Mouse (Mus musculus) intestine, embryonic 14.5 days (tissue): ENCODE data around the gene Zfp280b. TPM values are rescaled to one million over a fixed set of nuclear protein-coding genes. Genes with fewer than 3 reads are reported as not detected.

ENCODE experiments used
- ATAC-seq: fragments of 200-750 bp; cut with Nextera tagmentation; replicated peaks from 2 replicates; pipeline ENCODE4 v1.8.0; 2017; ENCODE audit warnings: low read depth, moderate number of reproducible peaks, moderate TSS enrichment, moderate library complexity; ENCODE audit not compliant: low FRiP score, low TSS enrichment
- DNase-seq: peaks from one replicate; pipeline ENCODE4 v3.0.0-alpha.2; 2018; ENCODE audit warnings: low spot score
- H3K27ac ChIP-seq: fragments of 300-500 bp; sonication (generic); 2 replicates; pipeline ENCODE4 v1.5.1; 2014; ENCODE audit warnings: low read depth, mild to moderate bottlenecking, control low read depth
- H3K27me3 ChIP-seq: fragments of 300-500 bp; sonication (generic); replicated peaks from 2 replicates; pipeline ENCODE4 v1.6.1; 2014; ENCODE audit warnings: low read length, control low read depth; ENCODE audit not compliant: control insufficient read depth, insufficient read depth
- H3K36me3 ChIP-seq: fragments of 300-500 bp; sonication (generic); 2 replicates; pipeline ENCODE4 v1.6.1; 2014; ENCODE audit warnings: low read length, control low read depth; ENCODE audit not compliant: control insufficient read depth, insufficient read depth
- H3K4me1 ChIP-seq: fragments of 300-500 bp; sonication (generic); replicated peaks from 2 replicates; pipeline ENCODE4 v1.6.1; 2014; ENCODE audit warnings: low read length, control low read depth, mixed read lengths; ENCODE audit not compliant: control insufficient read depth, insufficient read depth
- H3K4me2 ChIP-seq: fragments of 300-500 bp; sonication (generic); 2 replicates; pipeline ENCODE4 v1.6.1; 2014; ENCODE audit warnings: low read length
- H3K4me3 ChIP-seq: fragments of 300-500 bp; sonication (generic); 2 replicates; pipeline ENCODE4 v1.5.1; 2014; ENCODE audit warnings: low read depth, low read length, control low read depth, mixed read lengths
- H3K9ac ChIP-seq: fragments of 300-500 bp; sonication (generic); 2 replicates; pipeline ENCODE4 v1.6.1; 2014; ENCODE audit warnings: mild to moderate bottlenecking, low read length
- H3K9me3 ChIP-seq: fragments of 300-500 bp; sonication (generic); 2 replicates; pipeline ENCODE4 v1.6.1; 2016; ENCODE audit warnings: low read length, control low read depth; ENCODE audit not compliant: control insufficient read depth
- WGBS: fragments of 180-500 bp; shearing (Covaris S2); extraction: QIAGEN DNeasy Blood & Tissue Kit; methylation state at CpG from one replicate; pipeline ENCODE4 v1.1.7; 2014; 5-methylcytosine and 5-hydroxymethylcytosine counted together
- polyA plus RNA-seq: library from polyadenylated mRNA; unstranded; fragments of >200 nt; fragmentation: Nextera tagmentation; extraction: Ambion mirVana; gene quantifications from 2 replicates; pipeline ENCODE4 v1.2.1, GENCODE M21; 2014

Zfp280b gene
- polyA plus RNA-seq, 1 experiment from 2014 or later: 25.2 TPM

DNA sequence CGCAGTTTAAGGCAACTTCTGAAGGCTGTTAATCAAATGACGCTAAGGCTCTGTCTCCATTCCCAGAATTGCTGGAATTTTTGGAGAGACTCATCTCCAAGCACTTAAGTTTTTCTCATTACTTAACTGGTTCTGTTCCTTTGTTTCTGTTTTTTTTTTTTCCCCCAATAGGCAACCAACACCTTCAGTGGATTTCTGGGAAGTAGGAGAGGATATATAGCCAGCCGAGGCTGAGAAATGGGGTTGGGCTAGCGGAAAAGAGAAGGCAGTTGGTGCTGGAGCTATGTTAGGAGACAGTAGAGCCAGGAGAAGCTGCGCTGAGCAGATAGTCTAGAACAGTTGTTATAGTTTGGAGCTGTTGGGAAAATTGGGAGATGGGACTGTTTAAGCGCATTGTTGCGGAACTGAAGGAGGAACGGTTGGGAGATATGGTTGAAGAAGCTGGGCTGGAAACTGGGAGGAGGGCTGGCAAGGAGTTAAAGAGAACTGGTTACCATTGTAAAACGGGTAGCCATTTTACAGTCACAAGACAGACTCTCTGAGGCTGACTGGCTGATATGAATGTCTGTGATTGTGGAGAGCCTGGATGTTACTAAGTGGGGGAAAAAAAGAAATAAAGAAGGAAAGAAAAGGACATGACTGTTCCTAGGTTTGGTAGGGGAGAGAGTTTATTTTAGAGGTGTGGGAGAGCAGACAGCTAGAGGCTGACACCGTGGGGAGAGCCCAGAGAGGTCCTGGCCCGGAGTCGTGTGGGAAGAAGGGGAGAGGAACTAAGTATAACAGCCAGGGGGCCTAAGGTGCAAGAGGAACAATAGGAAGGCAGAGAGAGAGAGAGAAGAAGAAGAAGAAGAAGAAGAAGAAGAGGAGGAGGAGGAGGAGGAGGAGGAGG lies 5.1 kb upstream of the Zfp280b start:
- 54% methylated on average over 12 of the region's 12 CpGs for WGBS
- Histone ChIP-seq H3K9me3 (no peaks in the 10 kb centered on the region), H3K36me3 (no peaks in the 10 kb centered on the region), H3K4me1 (peaks cover 2% of the 10 kb centered on the region; the same call in 1 of the 2 replicates), H3K27me3 (no peaks in the 10 kb centered on the region), H3K9ac (no peak overlapping the region), H3K4me3 (no peak overlapping the region), H3K27ac (peak overlapping the region; percentile 47), H3K4me2 (no peak overlapping the region)
- ATAC-seq (no peak), DNase-seq (no peak)

DNA sequence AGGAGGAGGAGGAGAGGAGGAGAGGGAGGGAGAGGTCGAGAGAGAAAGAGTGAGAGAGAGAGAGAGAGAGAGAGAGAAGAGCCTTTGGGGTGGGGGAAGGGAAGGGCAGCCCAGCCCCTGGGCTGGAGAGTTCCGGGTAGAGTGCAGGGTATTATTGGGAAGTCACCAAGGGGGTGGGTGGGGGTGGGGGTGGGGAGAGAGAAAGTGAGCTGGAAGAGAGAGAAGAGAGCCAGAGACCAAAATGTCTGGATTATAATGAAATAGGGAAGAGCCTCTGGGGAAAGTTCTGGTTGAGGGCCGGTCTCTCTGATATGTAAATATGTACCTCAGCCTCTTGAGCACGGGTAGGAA lies 4.5 kb upstream of the Zfp280b start:
- Histone ChIP-seq H3K4me2 (no peak overlapping the region), H3K4me1 (peaks cover 2% of the 10 kb centered on the region; the same call in 1 of the 2 replicates), H3K9ac (no peak overlapping the region), H3K36me3 (no peaks in the 10 kb centered on the region), H3K4me3 (no peak overlapping the region), H3K9me3 (no peaks in the 10 kb centered on the region), H3K27me3 (no peaks in the 10 kb centered on the region), H3K27ac (no peak overlapping the region)
- DNase-seq (no peak), ATAC-seq (no peak)
- 11% methylated on average over 4 of the region's 4 CpGs for WGBS

DNA sequence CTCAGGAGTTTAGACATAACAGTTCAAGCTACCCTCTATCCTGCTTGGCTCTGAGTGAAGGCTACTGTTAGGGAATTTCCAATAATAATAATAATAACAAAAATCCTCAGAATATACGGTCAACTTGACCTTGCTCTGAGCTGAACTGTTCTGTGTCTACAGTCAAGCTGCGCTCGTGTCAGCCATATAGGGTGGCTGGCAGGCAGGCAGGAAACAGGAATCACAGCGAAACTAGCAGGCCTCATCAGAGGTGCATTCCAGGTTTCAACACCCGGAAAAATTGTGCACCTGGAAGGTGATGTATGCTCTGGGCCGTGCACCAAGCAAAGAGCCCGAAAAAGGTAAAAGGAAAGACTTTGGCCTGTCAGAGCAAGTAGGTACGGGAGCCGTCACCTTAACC lies 4.1 kb upstream of the Zfp280b start:
- Histone ChIP-seq H3K27me3 (no peaks in the 10 kb centered on the region), H3K36me3 (no peaks in the 10 kb centered on the region), H3K9ac (no peak overlapping the region), H3K9me3 (no peaks in the 10 kb centered on the region), H3K4me2 (no peak overlapping the region), H3K4me3 (no peak overlapping the region), H3K4me1 (peaks cover 2% of the 10 kb centered on the region; the same call in 1 of the 2 replicates), H3K27ac (no peak overlapping the region)
- 59% methylated on average over 9 of the region's 9 CpGs for WGBS
- ATAC-seq: no peak
- no peak for DNase-seq

DNA sequence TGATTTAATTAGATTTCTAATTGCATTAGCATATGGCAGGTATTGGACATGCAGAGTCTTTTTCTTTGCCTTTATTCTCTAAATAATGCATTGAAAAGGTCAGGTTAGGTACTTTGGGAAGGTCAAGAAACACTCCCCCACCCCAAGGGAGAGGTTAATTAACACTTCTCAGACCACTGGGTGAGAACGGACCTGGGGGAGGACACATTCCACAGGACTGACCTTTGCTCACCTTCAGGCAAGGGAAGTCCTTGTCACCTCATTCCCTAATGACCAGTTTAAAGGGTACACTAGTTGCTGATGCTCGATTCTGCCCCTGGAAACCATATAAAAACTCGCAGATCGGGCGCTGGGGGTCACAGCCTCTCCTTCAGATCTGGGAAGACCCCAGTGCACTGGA lies 3.2 kb upstream of the Zfp280b start:
- ATAC-seq: no peak
- Histone ChIP-seq H3K4me2 (no peak overlapping the region), H3K27me3 (no peaks in the 10 kb centered on the region), H3K9ac (no peak overlapping the region), H3K36me3 (no peaks in the 10 kb centered on the region), H3K4me1 (peaks cover 2% of the 10 kb centered on the region; the same call in 1 of the 2 replicates), H3K4me3 (no peak overlapping the region), H3K27ac (no peak overlapping the region), H3K9me3 (no peaks in the 10 kb centered on the region)
- 80% methylated on average over 5 of the region's 5 CpGs for WGBS
- DNase-seq: no peak

DNA sequence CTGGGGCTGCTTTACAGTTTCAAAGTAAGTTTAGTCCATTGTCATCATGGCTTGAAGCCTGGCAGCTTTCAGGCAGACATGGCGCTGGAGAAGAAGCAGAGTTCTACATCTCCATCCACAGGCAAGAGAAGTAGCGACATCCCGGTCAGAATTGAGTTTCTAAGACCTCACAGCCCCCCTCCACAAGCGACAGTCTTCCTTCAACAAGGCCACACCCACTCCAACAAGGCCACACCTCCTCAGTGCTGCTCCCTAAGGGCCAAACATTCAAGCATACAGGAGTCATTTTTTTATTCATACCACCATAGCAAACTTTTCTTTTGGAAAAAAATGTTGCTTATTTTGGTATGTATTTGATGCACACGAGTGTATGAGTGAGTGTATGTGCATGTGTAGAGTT lies 2.0 kb upstream of the Zfp280b start:
- H3K4me2 ChIP-seq: no peak overlapping the region
- no peak overlapping the region for H3K27ac ChIP-seq
- DNase-seq (no peak), ATAC-seq (no peak)
- no peaks in the 10 kb centered on the region for H3K36me3 ChIP-seq
- H3K4me1 ChIP-seq: peaks cover 2% of the 10 kb centered on the region; the same call in 1 of the 2 replicates
- H3K4me3 ChIP-seq: no peak overlapping the region
- no peaks in the 10 kb centered on the region for H3K9me3 ChIP-seq
- H3K27me3 ChIP-seq: no peaks in the 10 kb centered on the region
- 69% methylated on average over 5 of the region's 5 CpGs for WGBS
- no peak overlapping the region for H3K9ac ChIP-seq

DNA sequence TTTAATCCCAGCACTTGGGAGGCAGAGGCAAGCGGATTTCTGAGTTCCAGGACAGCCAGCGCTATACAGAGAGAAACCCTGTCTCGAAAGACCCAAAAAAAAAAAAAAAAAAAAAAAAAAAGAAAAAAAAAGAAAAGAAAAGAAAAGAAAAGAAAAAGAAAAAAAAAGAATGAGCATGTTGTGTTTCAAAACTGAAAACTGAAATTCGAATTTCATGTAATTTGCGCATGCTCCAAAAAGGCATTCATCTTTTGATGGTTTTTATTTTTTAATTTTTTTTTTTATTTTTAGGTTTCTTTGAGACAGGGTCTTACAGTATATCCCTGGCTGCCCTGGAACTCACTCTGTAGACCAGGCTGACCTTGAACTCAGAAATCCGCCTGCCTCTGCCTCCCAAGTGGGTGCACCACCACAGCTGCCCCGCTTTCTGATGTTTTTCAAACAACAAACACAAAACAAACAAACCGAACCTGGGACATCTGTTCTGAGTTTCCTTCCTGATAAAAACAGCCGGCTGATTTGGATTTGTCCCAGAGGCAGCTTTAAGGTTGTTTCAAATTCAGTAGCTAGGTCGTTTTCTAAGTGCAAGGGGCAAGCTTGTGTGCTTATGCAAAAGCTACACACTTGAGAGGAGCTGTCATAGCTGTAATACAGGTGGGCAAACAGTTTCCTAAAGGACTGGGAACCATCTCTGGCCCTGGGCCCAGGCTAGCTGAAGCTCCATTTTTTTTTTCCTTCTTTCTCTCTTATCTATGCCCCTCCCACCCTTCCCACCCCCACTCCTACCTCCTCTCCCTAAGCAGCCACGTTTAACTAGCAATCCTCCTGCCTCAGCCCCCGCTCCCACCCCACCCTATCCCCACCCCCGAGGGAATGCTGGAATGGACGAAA lies 694 bp upstream of the Zfp280b start:
- no peaks in the 10 kb centered on the region for H3K9me3 ChIP-seq
- peak overlapping the region; percentile 90 for H3K4me3 ChIP-seq
- 53% methylated on average over 14 of the region's 14 CpGs for WGBS
- H3K27ac ChIP-seq: peak overlapping the region; percentile 74
- no peaks in the 10 kb centered on the region for H3K27me3 ChIP-seq
- peak; percentile 70; the same call in 1 of the 2 replicates for ATAC-seq
- H3K4me2 ChIP-seq: peak overlapping the region; percentile 83
- H3K36me3 ChIP-seq: no peaks in the 10 kb centered on the region
- peaks cover 2% of the 10 kb centered on the region; the same call in 1 of the 2 replicates for H3K4me1 ChIP-seq
- no peak for DNase-seq
- H3K9ac ChIP-seq: peak overlapping the region; percentile 94

DNA sequence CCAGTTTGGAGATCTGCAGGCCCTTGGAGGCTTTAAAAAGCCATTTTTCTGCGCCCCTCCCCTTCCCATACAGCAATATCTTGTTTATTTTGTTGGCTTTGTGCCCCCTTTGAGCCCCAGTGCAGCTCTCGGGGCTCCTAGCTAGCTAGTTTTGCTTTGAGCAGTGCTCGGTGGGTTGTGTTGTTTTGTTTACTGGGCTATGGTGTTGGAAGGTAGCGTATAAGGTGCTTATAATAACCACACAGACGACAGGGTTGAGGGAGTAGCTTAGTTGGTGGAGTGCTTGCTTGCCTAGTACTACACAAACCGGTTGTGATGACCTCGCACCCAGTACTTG lies 637 bp downstream of the Zfp280b start:
- Histone ChIP-seq H3K9me3 (no peaks in the 10 kb centered on the region), H3K9ac (peak overlapping the region; percentile 94), H3K27ac (peak overlapping the region; percentile 74), H3K4me2 (peak overlapping the region; percentile 83), H3K27me3 (no peaks in the 10 kb centered on the region), H3K36me3 (peaks cover 11% of the 10 kb centered on the region), H3K4me3 (peak overlapping the region; percentile 90), H3K4me1 (peaks cover 2% of the 10 kb centered on the region; the same call in 1 of the 2 replicates)
- ATAC-seq (no peak), DNase-seq (peak; percentile 77)
- 13% methylated on average over 7 of the region's 7 CpGs for WGBS

DNA sequence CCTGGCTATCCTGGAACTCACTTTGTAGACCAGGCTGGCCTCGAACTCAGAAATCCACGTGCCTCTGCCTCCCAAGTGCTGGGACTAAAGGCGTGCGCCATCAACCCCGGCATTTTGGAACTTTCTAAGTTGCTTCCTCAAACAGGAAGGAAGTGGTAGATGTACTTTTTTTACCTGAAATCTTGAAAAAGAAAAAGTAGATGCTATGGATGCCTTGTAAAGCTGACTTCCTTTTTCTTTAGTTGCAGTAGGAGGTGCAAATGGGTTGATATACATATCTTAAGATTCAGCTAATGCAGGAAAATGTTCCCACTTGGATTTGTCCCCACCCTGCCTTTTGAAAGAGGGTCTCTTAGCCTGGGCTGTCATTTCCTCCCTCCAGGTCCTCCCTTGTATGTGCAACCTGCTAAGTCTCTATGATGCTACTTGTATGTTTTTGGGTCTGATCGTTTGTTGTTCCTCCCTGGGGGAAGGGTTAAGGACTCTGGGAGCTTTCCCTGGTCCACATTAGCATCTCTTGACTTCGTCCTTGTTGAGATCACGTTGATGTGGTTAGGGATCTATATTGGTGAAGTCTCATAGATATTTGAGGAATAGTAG lies 1.7 kb downstream of the Zfp280b start:
- Histone ChIP-seq H3K4me2 (no peak overlapping the region), H3K9me3 (no peaks in the 10 kb centered on the region), H3K4me1 (0 out of 2 replicates have a peak, but pooled peaks cover 2% of the 10 kb centered on the region), H3K9ac (no peak overlapping the region), H3K27me3 (no peaks in the 10 kb centered on the region), H3K27ac (no peak overlapping the region), H3K36me3 (peaks cover 21% of the 10 kb centered on the region), H3K4me3 (no peak overlapping the region)
- ATAC-seq (no peak), DNase-seq (peak; percentile 10)
- WGBS: 96% methylated on average over 8 of the region's 8 CpGs
